Mouse (Mus musculus) intestine, postnatal 0 days (tissue): ENCODE measurements around the gene Aasdhppt. TPM values are rescaled to one million over a fixed set of nuclear protein-coding genes. Genes with fewer than 3 reads are reported as not detected.
A peak's percentile ranks its signal among the peaks of the same experiment; 100 is the strongest.

Experiments used
- ATAC-seq: fragments of 200-750 bp; cut with Nextera tagmentation; 2 replicates; pipeline ENCODE4 v1.8.0; 2017; ENCODE audit warnings: mild to moderate bottlenecking, moderate TSS enrichment, moderate library complexity
- H3K27ac ChIP-seq: fragments of 300-500 bp; sonication (generic); 2 replicates; pipeline ENCODE4 v1.5.1; 2014; ENCODE audit warnings: mild to moderate bottlenecking, low read depth, low read length, moderate library complexity
- H3K27me3 ChIP-seq: fragments of 300-500 bp; sonication (generic); replicated peaks from 2 replicates; pipeline ENCODE4 v1.6.1; 2014; ENCODE audit warnings: low read length, mixed read lengths; ENCODE audit not compliant: control insufficient read depth, insufficient read depth
- H3K36me3 ChIP-seq: fragments of 300-500 bp; sonication (generic); 2 replicates; pipeline ENCODE4 v1.6.1; 2014; ENCODE audit warnings: mild to moderate bottlenecking, moderate library complexity; ENCODE audit not compliant: control insufficient read depth, insufficient read depth
- H3K4me1 ChIP-seq: fragments of 300-500 bp; sonication (generic); replicated peaks from 2 replicates; pipeline ENCODE4 v1.6.1; 2014; ENCODE audit warnings: antibody characterized with exemption, low read length, mixed read lengths; ENCODE audit not compliant: control insufficient read depth, insufficient read depth
- H3K4me2 ChIP-seq: fragments of 300-500 bp; sonication (generic); replicated peaks from 2 replicates; pipeline ENCODE4 v1.6.1; 2014; ENCODE audit warnings: low read depth, mild to moderate bottlenecking, moderate library complexity
- H3K4me3 ChIP-seq: fragments of 300-500 bp; sonication (generic); 2 replicates; pipeline ENCODE4 v1.5.1; 2014; ENCODE audit warnings: low read depth, low read length
- H3K9ac ChIP-seq: fragments of 300-500 bp; sonication (generic); 2 replicates; pipeline ENCODE4 v1.6.1; 2014; ENCODE audit warnings: mild to moderate bottlenecking, low read depth, low read length
- H3K9me3 ChIP-seq: fragments of 300-500 bp; sonication (generic); 2 replicates; pipeline ENCODE4 v1.6.1; 2016; ENCODE audit warnings: mixed run types; ENCODE audit not compliant: control insufficient read depth
- CTCF ChIP-seq: sonication (generic); IDR thresholded peaks from 2 replicates; pipeline ENCODE4 v1.5.1; 2016; ENCODE audit warnings: low read depth, mild to moderate bottlenecking, control low read depth, antibody characterized with exemption, moderate library complexity
- WGBS: fragments of 180-500 bp; shearing (Covaris S2); extraction: QIAGEN DNeasy Blood & Tissue Kit; methylation state at CpG from one replicate; pipeline ENCODE4 v1.1.7; 2014; 5-methylcytosine and 5-hydroxymethylcytosine counted together
- polyA plus RNA-seq: library from polyadenylated mRNA; unstranded; fragments of >200 nt; fragmentation: Nextera tagmentation; extraction: Ambion mirVana; gene quantifications from 2 replicates; pipeline ENCODE4 v1.2.1, GENCODE M21; 2015

The Aasdhppt gene
- polyA plus RNA-seq: 17.4 and 19.1 TPM in 2 replicates

- Histone ChIP-seq H3K36me3 (no peaks in the 10 kb centered on the region), H3K9me3 (no peaks in the 10 kb centered on the region), H3K4me2 (peak within 1 kb of the TSS; percentile 81), H3K27me3 (no peaks in the 10 kb centered on the region), H3K4me3 (peak within 1 kb of the TSS; percentile 80), H3K4me1 (peaks cover 8% of the 10 kb centered on the region; the same call in 1 of the 2 replicates), H3K27ac (peak within 1 kb of the TSS; percentile 87), H3K9ac (peak within 1 kb of the TSS; percentile 81)
- no peak for TF ChIP-seq CTCF
- WGBS: under 1% methylated on average over 53 of the region's 53 CpGs
- peak; percentile 99 for ATAC-seq
These were observed at the start of gene Aasdhppt, which contains the start of gene Kbtbd3 for GRCm38 (mm10) chr9:4309351-4310085. Gene Aasdhppt (minus strand): TSS chr9:4309471. Gene Kbtbd3 (plus strand): TSS chr9:4309833.

GRCm38 (mm10) chr9:4353163-4353562 is 43.9 kb upstream of the Aasdhppt start:
- H3K27me3 ChIP-seq: no peaks in the 10 kb centered on the region
- no peak overlapping the region for H3K27ac ChIP-seq
- no peak overlapping the region for H3K9ac ChIP-seq
- no peak for ATAC-seq
- H3K9me3 ChIP-seq: no peaks in the 10 kb centered on the region
- no peaks in the 10 kb centered on the region for H3K36me3 ChIP-seq
- TF ChIP-seq CTCF: no peak
- no peak overlapping the region for H3K4me2 ChIP-seq
- no peaks in the 10 kb centered on the region for H3K4me1 ChIP-seq
- WGBS: 87% methylated on average over 1 of the region's 1 CpGs
- H3K4me3 ChIP-seq: no peak overlapping the region

- no peak for ATAC-seq
- Histone ChIP-seq H3K27me3 (no peaks in the 10 kb centered on the region), H3K9me3 (no peaks in the 10 kb centered on the region), H3K4me2 (no peak overlapping the region), H3K27ac (no peak overlapping the region), H3K36me3 (no peaks in the 10 kb centered on the region), H3K4me1 (no peaks in the 10 kb centered on the region), H3K4me3 (no peak overlapping the region), H3K9ac (no peak overlapping the region)
- no peak for TF ChIP-seq CTCF
- WGBS: 75% methylated on average over 6 of the region's 6 CpGs
These were observed 9.9 kb upstream of the Aasdhppt start for GRCm38 (mm10) chr9:4318939-4319721.

- H3K36me3 ChIP-seq: no peaks in the 10 kb centered on the region
- no peak for ATAC-seq
- H3K4me3 ChIP-seq: no peak overlapping the region
- no peak overlapping the region for H3K9ac ChIP-seq
- H3K9me3 ChIP-seq: no peaks in the 10 kb centered on the region
- no peak overlapping the region for H3K4me2 ChIP-seq
- H3K27me3 ChIP-seq: no peaks in the 10 kb centered on the region
- H3K4me1 ChIP-seq: peaks cover under 1% of the 10 kb centered on the region; the same call in 1 of the 2 replicates
- no peak for TF ChIP-seq CTCF
- 88% methylated on average over 2 of the region's 2 CpGs for WGBS
- H3K27ac ChIP-seq: no peak overlapping the region
These were observed 6.5 kb upstream of the Aasdhppt start for GRCm38 (mm10) chr9:4315746-4316145.

GRCm38 (mm10) chr9:4313946-4314345 is 4.7 kb upstream of the Aasdhppt start:
- WGBS: 86% methylated on average over 4 of the region's 4 CpGs
- TF ChIP-seq CTCF: no peak
- H3K9me3 ChIP-seq: no peaks in the 10 kb centered on the region
- H3K36me3 ChIP-seq: no peaks in the 10 kb centered on the region
- H3K27me3 ChIP-seq: no peaks in the 10 kb centered on the region
- no peak overlapping the region for H3K4me2 ChIP-seq
- peaks cover 8% of the 10 kb centered on the region; the same call in 1 of the 2 replicates for H3K4me1 ChIP-seq
- no peak overlapping the region for H3K9ac ChIP-seq
- no peak for ATAC-seq
- H3K4me3 ChIP-seq: no peak overlapping the region
- H3K27ac ChIP-seq: no peak overlapping the region

- no peak overlapping the region for H3K4me3 ChIP-seq
- WGBS: 82% methylated on average over 3 of the region's 3 CpGs
- no peaks in the 10 kb centered on the region for H3K27me3 ChIP-seq
- peaks cover 8% of the 10 kb centered on the region; the same call in 1 of the 2 replicates for H3K4me1 ChIP-seq
- ATAC-seq: no peak
- no peak overlapping the region for H3K27ac ChIP-seq
- no peak overlapping the region for H3K9ac ChIP-seq
- H3K36me3 ChIP-seq: no peaks in the 10 kb centered on the region
- no peaks in the 10 kb centered on the region for H3K9me3 ChIP-seq
- TF ChIP-seq CTCF: peak; percentile 46
- H3K4me2 ChIP-seq: no peak overlapping the region
These were observed 1.9 kb upstream of the Aasdhppt start for GRCm38 (mm10) chr9:4311162-4311561.
